Mouse (Mus musculus): ENCODE measurements around the gene Afg3l1. TPM values are rescaled to one million over a fixed set of nuclear protein-coding genes. Genes with fewer than 3 reads are reported as not detected.
"Not testable (repeated sequence)": the region's sequence is repeated elsewhere in the genome, so short reads cannot be mapped to it uniquely, and the experiment has no call there.

The Afg3l1 gene
- total RNA-seq (2021) (10 to 100 TPM; 44.0 to 73.7 TPM), polyA plus RNA-seq (2012; rRNA removed) (23.2 and 25.2 TPM in 2 replicates)
- long read RNA-seq, full-length matches to known transcripts = 136 of 149 reads
- long read RNA-seq, partial matches to known transcripts = 7 of 149 reads
- long read RNA-seq, other reads (novel, unspliced or antisense) = 6 of 149 reads

DNA sequence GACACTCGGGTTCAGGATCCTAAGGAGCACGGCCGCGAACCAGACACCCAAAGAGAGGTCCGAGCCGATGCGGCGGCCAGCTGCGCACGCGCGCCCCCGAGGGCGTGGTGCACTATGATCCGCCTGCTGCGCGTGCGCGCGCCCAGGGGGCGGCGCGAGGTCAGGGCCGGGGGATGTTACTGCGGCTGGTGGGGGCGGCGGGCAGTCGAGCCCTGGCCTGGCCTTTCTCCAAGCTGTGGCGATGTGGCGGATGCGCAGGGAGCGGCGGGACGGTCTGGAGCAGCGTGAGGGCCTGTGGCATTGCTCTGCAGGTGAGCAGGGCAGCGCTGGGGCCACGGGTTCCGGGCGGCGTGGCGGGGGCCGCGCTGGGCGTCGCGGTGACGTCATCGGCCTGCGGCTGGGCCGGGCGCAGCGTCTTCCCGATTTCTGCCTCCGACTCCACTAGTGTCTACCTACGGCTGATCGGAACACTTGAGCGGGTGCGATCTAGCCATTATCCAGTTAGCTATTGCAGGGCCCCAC lies at the start of gene Afg3l1:
Gene Afg3l1, plus strand, starts transcription at position 167 of the 522 bp plus-strand sequence.
- peak; percentile 97 for DNase-seq

DNA sequence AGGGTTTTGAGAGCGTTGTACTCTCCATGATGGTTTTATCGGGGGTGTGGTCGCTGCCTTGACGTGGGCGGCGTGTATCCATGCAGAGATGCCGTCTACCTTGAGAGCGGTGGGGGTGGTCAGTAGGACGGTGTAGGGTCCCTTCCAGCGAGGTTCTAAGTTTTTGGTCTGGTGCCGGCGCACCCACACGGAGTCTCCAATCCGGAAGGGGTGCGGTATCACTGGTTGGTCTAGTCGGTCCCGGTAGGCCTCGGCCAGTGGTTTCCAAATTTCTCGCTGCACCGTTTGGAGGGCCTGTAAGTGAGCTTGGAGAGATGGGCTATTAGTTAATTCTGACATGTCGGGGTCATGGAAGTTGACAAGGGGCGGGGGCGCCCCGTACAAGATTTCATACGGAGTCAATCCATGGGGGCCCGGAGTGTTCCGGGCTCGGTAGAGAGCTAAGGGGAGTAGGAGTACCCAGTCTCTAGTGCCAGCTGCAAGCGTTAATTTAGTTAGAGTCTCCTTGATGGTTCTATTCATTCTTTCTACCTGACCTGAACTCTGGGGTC lies 49.3 kb upstream of the Afg3l1 start:
- no peak for DNase-seq

DNA sequence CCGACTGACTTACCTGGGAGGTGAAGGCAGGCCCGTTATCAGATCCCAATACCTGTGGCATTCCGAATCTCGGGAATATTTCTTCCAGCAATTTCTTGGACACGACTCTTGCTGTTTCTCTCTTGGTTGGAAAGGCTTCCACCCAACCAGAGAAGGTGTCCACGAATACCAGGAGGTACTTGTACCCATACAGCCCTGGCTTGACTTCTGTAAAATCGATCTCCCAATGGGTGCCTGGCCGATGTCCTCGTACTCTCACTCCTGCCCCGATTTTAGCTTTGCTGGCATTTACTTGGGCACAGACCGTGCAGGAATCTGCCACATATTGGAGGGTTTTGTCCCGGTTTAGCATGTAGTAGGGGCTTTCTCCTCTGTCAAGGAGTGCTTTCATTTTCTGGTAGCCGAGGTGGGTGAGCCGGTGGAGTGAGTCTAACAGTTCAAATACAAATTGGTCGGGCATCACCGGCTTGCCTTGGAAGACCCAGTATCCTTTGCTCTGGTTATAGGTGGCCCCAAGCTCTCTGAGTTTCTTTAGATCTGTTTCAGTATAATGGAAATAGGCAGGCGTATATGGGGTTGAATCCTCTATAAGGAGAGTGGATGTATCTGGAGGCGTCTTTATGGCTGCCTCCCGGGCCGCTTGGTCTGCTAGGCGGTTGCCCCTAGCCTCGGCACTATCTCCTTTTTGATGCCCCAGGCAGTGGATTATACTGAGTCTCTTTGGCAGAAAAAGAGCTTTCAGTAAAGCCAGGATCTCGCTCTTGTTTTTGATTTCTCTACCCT lies 48.6 kb upstream of the Afg3l1 start:
- DNase-seq = no peak

DNA sequence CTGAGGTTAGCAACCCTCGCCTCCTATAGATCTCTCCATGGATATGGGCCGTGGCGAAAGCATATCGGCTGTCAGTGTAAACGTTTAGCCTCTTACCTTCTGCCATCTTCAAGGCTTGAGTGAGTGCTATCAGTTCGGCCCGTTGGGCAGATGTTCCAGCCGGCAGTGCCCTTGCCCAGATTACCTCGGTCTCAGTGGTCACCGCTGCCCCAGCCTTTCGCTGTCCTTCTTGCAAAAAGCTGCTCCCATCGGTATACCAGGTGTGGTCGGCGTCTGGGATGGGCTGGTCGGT lies 48.0 kb upstream of the Afg3l1 start:
- DNase-seq = not testable (repeated sequence)

DNA sequence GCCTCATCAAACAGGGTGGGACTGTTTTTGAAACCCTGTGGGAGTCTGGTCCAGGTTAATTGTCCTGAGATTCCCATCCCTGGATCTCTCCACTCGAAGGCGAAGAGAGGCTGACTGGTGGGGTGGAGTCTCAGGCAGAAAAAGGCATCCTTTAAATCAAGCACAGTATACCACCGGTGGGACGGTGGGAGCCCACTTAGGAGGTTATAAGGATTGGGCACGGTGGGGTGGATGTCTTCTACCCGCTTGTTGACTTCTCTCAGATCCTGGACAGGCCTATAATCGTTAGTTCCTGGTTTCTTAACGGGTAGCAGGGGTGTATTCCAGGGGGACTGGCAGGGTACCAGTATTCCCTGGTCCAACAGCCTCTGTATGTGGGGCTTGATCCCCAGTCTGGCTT lies 46.8 kb upstream of the Afg3l1 start:
- DNase-seq = not testable (repeated sequence)

DNA sequence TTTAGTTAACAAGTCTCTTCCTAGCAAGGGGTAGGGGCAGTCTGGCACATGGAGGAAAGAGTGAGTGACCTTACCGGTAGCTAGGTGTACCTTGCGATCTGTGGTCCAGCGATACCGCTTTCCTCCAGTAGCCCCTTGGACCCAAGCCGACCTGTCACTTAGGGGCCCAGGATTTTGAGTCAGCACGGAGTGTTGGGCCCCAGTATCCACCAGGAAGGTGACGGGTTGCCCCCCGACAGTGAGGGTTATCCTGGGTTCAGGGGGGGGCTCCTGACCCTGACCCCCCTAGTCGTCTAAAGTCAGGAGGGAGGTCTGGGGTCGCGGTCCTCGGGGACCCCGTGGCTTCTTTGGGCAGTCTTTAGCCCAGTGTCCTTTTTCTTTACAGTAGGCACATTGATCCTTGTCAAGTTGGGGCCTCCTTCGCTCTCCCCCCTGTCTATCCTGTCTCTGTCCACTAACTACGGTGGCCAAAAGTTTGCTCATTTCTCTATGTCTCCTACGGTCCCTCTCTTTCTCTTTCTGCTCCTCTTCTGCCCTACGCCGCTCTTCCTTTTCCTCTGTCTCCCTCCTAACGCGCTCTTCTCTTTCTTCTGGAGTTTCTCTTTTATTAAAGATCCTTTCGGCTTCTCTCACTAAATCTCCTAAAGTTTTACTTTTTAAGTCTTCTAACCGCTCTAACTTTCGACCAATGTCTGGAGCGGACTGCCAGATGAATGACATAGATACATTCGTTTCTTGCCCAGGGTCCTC lies 45.9 kb upstream of the Afg3l1 start:
- DNase-seq = no peak

DNA sequence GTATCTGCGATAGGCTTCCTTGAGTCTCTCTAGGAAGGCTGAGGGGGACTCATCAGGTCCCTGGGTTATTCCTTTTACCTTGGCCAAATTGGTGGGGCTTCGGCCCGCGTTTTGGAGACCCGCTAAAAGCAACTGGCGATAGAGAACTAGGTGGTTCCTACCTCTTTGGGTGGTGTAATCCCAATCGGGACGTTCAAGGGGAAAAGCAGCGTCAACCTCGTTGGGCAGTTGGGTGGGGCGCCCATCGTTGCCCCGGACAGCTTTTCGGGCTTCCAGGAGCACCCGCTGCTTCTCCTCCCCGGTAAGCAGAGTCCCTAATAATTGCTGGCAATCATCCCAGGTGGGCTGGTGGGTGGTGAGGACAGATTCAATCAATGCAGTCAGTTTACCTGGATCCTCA lies 45.3 kb upstream of the Afg3l1 start:
- DNase-seq = no peak

DNA sequence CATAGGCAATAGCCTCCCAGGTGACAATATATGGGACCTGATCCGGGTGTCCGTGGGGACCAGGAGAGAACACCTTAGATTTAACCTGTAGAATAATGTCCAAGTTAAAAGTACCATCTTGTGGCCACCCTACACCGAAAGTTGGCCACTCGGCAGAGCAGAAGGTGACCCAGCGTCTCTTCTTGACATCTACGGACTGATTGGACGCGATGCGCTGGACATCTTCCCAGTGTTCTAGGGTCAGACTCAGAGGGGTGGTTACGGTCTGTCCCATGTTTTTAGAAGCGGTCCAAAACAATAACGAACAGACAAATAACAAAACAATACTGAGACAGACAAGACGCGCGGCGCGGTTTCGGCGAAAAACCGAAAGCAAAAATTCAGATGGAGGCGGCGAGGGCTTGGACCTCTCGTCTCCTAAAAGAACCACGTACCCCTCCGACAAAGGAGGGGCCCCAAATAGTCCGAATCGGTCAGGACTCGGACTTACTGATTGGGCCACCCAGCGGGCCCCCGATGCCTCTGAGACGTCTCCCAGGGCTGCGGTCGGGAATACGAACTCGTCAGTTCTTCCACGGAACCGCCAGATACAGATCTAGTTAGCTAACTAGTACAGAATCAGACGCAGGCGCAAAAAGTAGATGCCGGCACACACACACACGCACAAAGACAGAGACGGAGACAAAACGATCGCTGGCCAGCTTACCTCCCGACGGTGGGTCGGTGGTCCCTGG lies 44.3 kb upstream of the Afg3l1 start:
- not testable (repeated sequence) for DNase-seq

DNA sequence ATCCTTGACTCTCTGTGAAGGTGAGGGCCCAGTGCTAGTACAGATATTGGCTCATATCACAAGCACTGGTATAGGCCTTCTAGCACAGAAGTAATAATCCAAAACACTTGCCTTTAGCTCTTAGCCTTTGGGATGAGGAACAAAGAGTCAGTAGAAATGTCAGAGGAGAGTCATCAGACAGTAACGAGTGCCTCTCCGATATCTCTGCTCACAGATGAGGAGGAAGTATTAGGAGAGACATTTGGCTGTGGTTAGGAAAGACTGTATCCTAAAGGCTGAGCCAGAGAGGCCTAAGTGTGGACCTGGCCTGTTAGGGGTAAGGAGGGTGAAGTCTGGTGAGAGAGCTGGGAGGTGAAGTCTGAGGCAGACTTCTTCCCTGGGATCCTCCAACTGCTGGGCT lies 35.9 kb upstream of the Afg3l1 start:
- no peak for DNase-seq

DNA sequence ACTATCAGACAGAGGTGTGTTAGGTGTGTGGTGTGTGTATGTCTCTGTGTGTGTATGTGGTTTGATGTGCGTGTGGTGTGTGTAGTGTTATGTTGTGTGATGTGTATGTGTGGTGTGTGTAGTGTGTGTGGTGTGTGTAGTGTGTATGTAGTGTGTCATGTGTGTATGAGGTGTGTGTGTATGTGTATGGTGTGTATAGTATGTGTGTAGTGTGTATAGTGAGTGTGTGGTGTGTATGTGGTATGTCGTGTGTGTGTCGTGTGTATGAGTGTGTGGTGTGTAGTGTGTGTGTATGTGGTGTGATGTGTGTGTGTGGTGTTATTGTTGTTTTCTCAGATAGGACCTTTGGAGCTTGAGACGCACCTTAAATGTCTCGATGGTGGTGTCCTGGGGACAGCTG lies 35.4 kb upstream of the Afg3l1 start:
- no peak for DNase-seq

DNA sequence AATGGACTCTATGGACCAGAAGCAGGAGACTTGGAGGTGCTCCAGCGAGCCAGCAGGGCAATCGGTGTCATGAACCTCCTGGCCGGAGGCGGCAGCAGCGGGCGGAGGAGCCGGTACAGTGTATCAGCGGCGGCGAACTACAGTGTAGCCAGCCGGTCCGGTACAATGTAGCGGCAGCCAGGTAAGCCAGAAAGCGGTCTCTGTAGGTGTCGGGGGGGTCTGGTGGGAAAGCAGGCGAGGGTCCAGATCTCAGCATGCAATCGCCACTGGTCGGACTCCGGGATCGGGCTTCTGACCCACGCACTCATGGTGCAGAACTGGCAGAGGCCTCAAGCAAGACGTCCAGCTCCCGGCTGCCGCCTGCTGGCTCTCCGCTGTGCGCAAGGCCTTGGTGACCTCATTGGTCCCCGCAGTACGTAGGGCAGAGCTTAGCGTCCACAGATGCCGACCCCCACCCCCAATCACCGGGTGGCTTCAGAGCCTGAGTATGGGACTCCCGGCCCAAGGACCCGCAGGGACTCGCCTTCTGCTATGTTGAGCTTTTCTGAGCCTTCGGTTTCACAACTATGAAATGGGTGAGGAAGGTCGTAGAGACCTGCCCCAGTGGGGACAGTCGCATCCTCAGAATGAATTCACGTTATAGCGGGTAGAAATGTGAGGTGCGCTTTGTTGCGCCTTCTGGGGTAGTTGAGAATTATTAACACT lies 34.7 kb upstream of the Afg3l1 start:
- DNase-seq = peak; percentile 96

DNA sequence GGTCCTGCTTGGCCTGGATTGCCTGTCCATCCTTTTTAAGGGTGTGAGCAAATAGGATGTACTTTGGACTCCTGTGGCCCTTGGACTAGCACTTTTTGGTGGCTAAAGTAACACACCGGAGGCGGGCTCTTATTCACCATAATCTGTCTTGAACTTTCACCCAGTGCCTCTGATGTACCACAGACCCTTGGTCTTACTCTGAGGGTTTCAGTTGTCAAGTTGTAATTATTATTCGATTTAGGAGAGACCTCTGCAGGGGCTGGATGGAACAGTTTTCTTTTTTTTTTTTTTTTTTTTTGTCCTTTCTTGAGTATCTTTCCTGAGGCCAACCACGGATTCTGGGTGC lies 34.2 kb upstream of the Afg3l1 start:
- no peak for DNase-seq

DNA sequence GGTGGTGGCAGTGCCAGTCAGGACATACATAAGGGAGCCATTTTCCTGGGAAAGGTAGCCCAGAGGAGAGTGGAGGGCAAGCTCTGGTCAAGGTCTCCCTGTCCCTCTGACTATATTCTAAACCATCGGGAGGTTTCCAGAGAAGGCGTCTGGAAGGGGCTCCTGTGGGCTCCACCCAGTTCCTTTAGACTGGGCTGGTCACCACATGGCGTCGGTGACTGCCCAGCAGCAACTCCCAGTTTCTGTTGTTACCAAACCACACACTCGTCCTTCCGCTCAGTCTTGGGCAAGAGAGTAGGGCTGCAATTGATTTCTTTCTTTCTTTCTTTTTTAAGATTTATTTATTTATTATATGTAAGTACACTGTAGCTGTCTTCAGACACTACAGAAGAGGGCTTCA lies 33.6 kb upstream of the Afg3l1 start:
- DNase-seq = no peak

DNA sequence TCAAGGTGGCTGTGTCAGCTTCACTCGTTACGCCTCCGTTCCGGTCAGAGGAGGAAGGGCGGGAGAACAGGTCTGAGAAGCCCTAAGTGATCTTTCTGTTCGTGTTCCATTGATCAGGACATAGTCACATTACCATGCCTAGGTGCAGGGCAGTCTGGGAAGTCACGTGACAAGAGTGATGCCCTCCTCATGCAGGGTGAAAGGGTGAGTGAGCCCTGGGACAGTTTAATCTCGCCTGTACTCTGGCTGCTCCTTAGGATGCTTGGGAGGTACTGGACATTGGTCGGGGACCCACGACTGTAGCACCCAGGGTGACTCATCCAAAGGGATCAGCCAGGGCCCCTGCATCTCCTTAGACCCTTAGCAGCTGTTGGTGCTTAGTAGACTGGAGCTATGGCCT lies 31.7 kb upstream of the Afg3l1 start:
- no peak for DNase-seq

DNA sequence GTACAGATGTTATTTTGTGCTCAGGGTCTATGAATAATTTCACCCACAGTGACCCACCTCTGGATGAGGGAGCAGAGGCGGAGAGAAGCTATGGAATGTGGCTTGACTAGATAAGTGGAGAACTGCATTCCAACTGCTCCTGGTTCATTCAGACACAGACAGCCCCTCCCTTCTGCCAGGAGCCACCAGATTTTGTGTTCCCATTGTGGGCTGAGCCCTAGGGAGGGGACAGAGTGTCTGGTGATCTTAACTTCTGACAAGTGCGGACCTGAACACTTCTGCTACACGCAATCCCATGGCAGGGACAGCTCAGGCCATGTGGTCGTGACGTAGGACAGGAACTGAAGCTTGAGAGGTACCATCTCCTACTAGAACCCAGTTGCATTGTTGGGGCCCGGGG lies 30.9 kb upstream of the Afg3l1 start:
- DNase-seq = no peak

DNA sequence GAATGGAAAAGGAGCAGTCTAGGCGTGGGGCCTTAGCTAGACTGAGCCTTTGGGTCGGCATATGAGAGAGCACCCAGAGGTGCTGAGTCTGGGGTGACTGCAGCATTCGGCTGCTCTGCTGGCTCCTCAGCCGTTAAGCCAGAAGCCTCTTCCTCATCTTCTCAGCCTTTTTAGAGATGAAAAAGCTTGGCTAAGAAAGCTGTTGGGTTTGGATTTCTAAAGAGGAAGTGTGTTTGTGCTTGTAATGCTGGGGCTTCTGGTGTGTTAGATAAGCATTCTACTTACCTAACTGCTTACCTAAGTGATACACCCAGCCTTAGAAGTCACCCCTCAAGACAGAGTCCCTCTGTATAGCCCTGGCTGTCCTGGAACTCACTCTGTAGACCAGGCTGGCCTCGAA lies 26.9 kb upstream of the Afg3l1 start:
- DNase-seq = no peak

DNA sequence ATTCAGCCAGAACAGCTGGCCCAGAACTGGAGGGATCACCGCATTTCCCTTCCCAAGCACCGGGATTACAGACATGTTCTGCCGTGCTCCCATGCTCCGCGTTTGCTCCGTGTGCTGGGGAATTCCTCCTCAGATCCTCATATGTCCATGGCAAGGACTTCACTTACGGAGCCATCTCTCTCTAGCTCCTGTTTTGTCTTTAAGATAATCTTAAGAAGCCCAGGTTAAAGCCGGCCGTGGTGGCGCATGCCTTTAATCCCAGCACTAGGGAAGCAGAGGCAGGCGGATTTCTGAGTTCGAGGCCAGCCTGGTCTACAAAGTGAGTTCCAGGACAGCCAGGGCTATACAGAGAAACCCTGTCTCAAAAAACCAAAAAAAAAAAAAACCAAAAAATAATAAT lies 26.0 kb upstream of the Afg3l1 start:
- DNase-seq = not testable (repeated sequence)

DNA sequence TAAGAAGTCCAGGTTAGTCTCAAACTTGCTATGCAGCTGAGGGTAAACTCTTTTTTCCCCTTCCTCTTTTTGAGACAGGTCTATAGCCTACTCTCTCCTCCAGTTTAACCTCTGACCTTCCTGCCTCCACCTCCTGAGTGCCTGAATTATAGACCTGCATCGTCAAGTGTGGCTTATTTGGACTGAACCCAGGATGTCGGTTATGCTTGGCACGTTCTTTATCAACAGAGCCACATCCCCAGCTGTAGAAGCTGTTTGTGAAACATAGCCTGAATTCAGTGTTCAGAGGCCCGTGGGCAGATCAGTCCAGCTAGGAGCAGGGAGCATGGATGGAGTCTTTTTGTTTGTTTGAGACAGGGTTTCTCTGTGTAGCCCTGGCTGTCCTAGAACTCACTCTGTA lies 25.6 kb upstream of the Afg3l1 start:
- DNase-seq = no peak

DNA sequence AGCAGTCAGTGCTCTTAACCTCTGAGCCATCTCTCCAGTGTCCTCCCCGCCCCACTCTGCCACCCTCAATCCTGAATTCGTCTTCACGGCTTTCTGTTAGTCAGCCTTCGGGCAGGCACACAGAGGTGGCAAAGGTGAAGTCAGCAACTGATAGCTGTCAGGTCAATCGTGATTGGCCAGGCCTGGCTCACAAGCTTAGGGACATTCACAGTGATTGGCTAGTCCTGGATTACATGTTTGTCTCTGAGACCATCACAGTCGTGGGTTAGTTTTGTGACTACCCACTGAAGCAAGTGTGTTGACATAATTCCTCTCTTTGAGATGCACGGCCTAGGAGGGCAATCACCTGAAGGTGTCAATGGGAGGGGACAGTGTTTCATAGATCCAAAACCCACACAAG lies 24.4 kb upstream of the Afg3l1 start:
- no peak for DNase-seq

DNA sequence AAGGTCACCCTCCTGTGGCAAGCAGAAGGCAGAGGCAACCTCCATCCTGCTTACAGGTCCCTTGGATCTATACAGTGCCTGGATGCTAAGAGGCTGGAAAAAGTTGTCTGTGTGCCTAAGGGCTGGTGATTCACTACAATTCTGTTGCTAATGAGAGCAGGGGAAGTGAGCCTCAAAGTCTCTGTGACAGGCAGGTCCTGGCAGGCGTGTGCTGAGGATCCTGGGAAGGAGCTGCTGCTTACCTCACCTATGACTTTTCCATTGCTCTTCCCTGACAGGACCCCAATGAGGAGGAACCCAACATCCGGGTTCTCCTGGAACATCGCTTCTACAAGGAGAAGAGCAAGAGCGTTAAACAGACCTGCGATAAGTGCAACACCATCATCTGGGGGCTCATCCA lies 23.8 kb upstream of the Afg3l1 start:
- DNase-seq = no peak

DNA sequence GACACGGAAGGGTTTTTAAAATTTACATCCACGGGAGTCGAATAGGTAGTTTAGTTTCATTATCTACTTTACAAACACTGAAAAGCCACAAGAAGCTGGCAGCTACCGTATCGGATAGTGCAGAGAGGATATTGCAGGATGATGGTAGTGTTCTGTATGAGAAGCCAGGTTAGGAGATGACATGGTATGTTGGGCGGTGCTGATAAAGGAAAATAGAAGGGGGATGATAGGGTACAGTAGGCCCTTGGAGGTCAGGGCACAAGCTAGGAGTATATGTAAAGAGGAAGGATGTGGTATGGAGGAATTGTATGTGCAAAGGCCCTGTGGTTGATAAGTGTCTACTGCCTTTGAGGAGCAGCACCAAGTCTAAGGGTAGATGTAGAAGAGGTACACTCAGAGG lies 23.1 kb upstream of the Afg3l1 start:
- no peak for DNase-seq

DNA sequence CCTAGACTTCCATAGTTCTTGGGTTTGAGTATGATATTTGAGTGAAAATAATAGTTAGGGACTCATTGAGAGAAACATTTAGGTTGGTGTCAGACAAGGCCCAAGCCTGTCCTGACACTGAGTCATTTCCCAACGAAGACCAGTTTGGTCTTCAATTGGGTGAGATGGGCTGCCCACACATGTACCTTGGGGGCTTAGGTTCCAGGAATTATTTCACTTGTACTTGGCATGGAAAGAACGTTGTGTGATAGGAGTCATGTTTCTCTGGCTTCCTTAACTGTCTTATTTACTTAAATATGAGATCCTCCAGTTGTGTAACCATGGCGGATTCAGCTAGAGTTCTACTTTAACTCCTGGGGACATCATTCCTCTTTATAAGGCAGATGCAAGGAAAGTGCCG lies 14.1 kb upstream of the Afg3l1 start:
- no peak for DNase-seq
